ENCODE assay signal across 8 mouse cellular contexts in the genomic region with DNA sequence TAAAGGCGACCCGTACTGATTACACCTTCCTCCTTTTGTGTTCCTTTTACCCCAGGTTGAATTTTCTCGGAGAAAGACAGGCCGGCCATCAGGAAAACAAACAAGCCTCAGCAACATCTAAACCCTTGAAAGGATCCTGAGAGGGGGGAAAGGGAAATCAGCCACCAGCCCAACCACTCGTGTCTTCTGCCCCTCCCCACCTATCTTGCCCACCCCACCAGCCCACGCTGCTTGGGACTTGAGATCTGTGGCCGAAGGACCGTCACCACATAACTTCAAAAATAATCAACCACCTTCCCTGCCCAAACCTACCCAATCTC. TPM values are rescaled to one million over a fixed set of nuclear protein-coding genes. Genes with fewer than 3 reads are reported as not detected.
DNase-seq lines count a peak whose midpoint lies in the region; ATAC-seq and TF ChIP-seq lines count a peak whose summit lies in the region.

No protein-coding gene starts in this region.

- H3K4me2 ChIP-seq in midbrain, embryonic 12.5 days (replicated peaks): peak overlapping the region; percentile 71

- H3K9ac ChIP-seq in midbrain, embryonic 12.5 days (replicated peaks): peak overlapping the region; percentile 99

- H3K9me3 ChIP-seq in midbrain, embryonic 12.5 days: no peaks in the 10 kb centered on the region

- no peaks in the 10 kb centered on the region for H3K27me3 ChIP-seq in midbrain, embryonic 12.5 days

- H3K36me3 ChIP-seq in midbrain, embryonic 12.5 days: peaks cover 21% of the 10 kb centered on the region

- intact Hi-C loops in left cerebral cortex, postnatal 10 days (cut with DNase I): no loop called here

- TF ChIP-seq CTCF in embryonic fibroblast, embryonic 13.5 days (IDR thresholded peaks at IDR 0.05; ENCODE audit: borderline replicate concordance, insufficient read depth, low read length): no peak

- peaks cover 5% of the 10 kb centered on the region for H3K4me1 ChIP-seq in embryonic fibroblast, embryonic 13.5 days (ENCODE audit: control insufficient read depth, insufficient read depth, low read length)
- peaks cover 29% of the 10 kb centered on the region for H3K4me1 ChIP-seq in midbrain, embryonic 12.5 days

- DNase-seq in embryo, embryonic 10 days (ENCODE audit: low spot score): peak; percentile 40
- DNase-seq in embryo, embryonic 10.5 days (ENCODE audit: low spot score): no peak
- DNase-seq in 416B (ENCODE audit: low read depth): peak; percentile 74
- DNase-seq in kidney, postnatal 10 days: peak; percentile 48
- no peak for DNase-seq in left cerebral cortex, postnatal 10 days (ENCODE audit: extremely low spot score in 1 of 2, low spot score in 2 of 2)

- no peak for ATAC-seq in midbrain, embryonic 12.5 days (ENCODE audit: low FRiP score, low read depth)
- no peak for ATAC-seq in activated CD4-positive, CD25-positive, alpha-beta regulatory T cell, adult 4 months

- peak overlapping the region; percentile 93 for H3K4me3 ChIP-seq in embryonic fibroblast, embryonic 13.5 days (ENCODE audit: insufficient read depth, low read length)
- H3K4me3 ChIP-seq in midbrain, embryonic 12.5 days: peak overlapping the region; percentile 78

- WGBS in midbrain, embryonic 12.5 days: under 1% methylated on average over 8 of the region's 8 CpGs

- peak overlapping the region; percentile 93 for H3K27ac ChIP-seq in embryonic fibroblast, embryonic 13.5 days (ENCODE audit: insufficient read depth, low read length)
- H3K27ac ChIP-seq in midbrain, embryonic 12.5 days (replicated peaks): peak overlapping the region; percentile 99

- TF ChIP-seq POLR2A in embryonic fibroblast, embryonic 13.5 days (IDR thresholded peaks at IDR 0.05; ENCODE audit: low read depth, low read length): no peak; the same call in 1 of the 2 replicates

RNA-seq across cellular contexts. Expression of a gene that starts 0.9 kb away (rescaled TPM):
- polyA plus RNA-seq in embryonic fibroblast, embryonic 13.5 days (2011; ENCODE audit: insufficient read length, low read depth, missing spikeins): 58.6 and 67.3 TPM in 2 replicates
- 68.6 and 70.4 TPM in 2 replicates for polyA plus RNA-seq in midbrain, embryonic 12.5 days (2016; fragmentation: Nextera tagmentation; extraction: Ambion mirVana)
- 10 to 100 TPM; 57.2 to 66.5 TPM for total RNA-seq in left cerebral cortex, postnatal 10 days (2021)
- 10 to 100 TPM; 42.0 to 57.4 TPM for polyA plus RNA-seq in activated CD4-positive, CD25-positive, alpha-beta regulatory T cell, adult 4 months (2017; shearing (Covaris generic))

RNA-seq across cellular contexts. Expression of a gene that starts 0.9 kb away (rescaled TPM):
- polyA plus RNA-seq in embryonic fibroblast, embryonic 13.5 days (2011; ENCODE audit: insufficient read length, low read depth, missing spikeins): 86.9 and 89.8 TPM in 2 replicates
- 45.5 and 53.6 TPM in 2 replicates for polyA plus RNA-seq in midbrain, embryonic 12.5 days (2016; fragmentation: Nextera tagmentation; extraction: Ambion mirVana)
- 10 to 100 TPM; 50.4 to 52.0 TPM for total RNA-seq in left cerebral cortex, postnatal 10 days (2021)
- polyA plus RNA-seq in activated CD4-positive, CD25-positive, alpha-beta regulatory T cell, adult 4 months (2017; shearing (Covaris generic)): 10 to 100 TPM; 42.2 to 50.9 TPM

RNA-seq across cellular contexts. Expression of a gene that starts 7.2 kb away (rescaled TPM):
- 31.8 and 34.7 TPM in 2 replicates for polyA plus RNA-seq in embryonic fibroblast, embryonic 13.5 days (2011; ENCODE audit: insufficient read length, low read depth, missing spikeins)
- 279 and 282 TPM in 2 replicates for polyA plus RNA-seq in midbrain, embryonic 12.5 days (2016; fragmentation: Nextera tagmentation; extraction: Ambion mirVana)
- total RNA-seq in left cerebral cortex, postnatal 10 days (2021): 100 to 1,000 TPM; 105 to 111 TPM
- polyA plus RNA-seq in activated CD4-positive, CD25-positive, alpha-beta regulatory T cell, adult 4 months (2017; shearing (Covaris generic)): 10 to 100 TPM; 11.7 to 14.3 TPM

RNA-seq across cellular contexts. Expression of a gene that starts 19.9 kb away (rescaled TPM):
- polyA plus RNA-seq in embryonic fibroblast, embryonic 13.5 days (2011; ENCODE audit: insufficient read length, low read depth, missing spikeins): 29.0 and 37.3 TPM in 2 replicates
- 24.9 and 29.2 TPM in 2 replicates for polyA plus RNA-seq in midbrain, embryonic 12.5 days (2016; fragmentation: Nextera tagmentation; extraction: Ambion mirVana)
- 10 to 100 TPM; 61.5 to 72.4 TPM for total RNA-seq in left cerebral cortex, postnatal 10 days (2021)
- polyA plus RNA-seq in activated CD4-positive, CD25-positive, alpha-beta regulatory T cell, adult 4 months (2017; shearing (Covaris generic)): 10 to 100 TPM; 12.4 to 17.5 TPM

RNA-seq across cellular contexts. Expression of a gene that starts 37.5 kb away (rescaled TPM):
- 40.5 and 41.1 TPM in 2 replicates for polyA plus RNA-seq in embryonic fibroblast, embryonic 13.5 days (2011; ENCODE audit: insufficient read length, low read depth, missing spikeins)
- 47.8 and 48.2 TPM in 2 replicates for polyA plus RNA-seq in midbrain, embryonic 12.5 days (2016; fragmentation: Nextera tagmentation; extraction: Ambion mirVana)
- 10 to 100 TPM; 29.1 to 31.0 TPM for total RNA-seq in left cerebral cortex, postnatal 10 days (2021)
- 10 to 100 TPM; 19.6 to 26.9 TPM for polyA plus RNA-seq in activated CD4-positive, CD25-positive, alpha-beta regulatory T cell, adult 4 months (2017; shearing (Covaris generic))

Comparison
In these comparisons a context has a peak if more than half of its experiments do, and no peak if none do; other contexts are left out.
1. DNase-seq: peak in embryo, embryonic 10 days (single experiment), 416B (single experiment) and kidney, postnatal 10 days (single experiment); none in embryo, embryonic 10.5 days (single experiment) and left cerebral cortex, postnatal 10 days (0 of 2).